Mouse (Mus musculus): ENCODE results near the gene Shd.

GRCm38 (mm10) chr17:55952447-55953027 is 17.7 kb upstream of the Shd start, which contains the start of gene Ebi3:
- no peak for TF ChIP-seq POLR2A (IDR thresholded peaks at IDR 0.05; ENCODE audit: insufficient read depth, low read length)
- no peak for TF ChIP-seq CTCF (IDR thresholded peaks at IDR 0.05; ENCODE audit: low read depth, low read length)
- TF ChIP-seq EP300 (IDR thresholded peaks at IDR 0.05; ENCODE audit: insufficient read depth, low read depth, low read length): no peak

All from ES-Bruce4 (cell line).